Mouse (Mus musculus) thymus, adult 2 months (tissue): ENCODE data around the gene Pip4k2c. TPM values are rescaled to one million over a fixed set of nuclear protein-coding genes. Genes with fewer than 3 reads are reported as not detected.
"Not testable (repeated sequence)": the region's sequence is repeated elsewhere in the genome, so short reads cannot be mapped to it uniquely, and the experiment has no call there.

Experiments
- DNase-seq: peaks from one replicate; pipeline ENCODE4 v3.0.0; 2021
- H3K27ac ChIP-seq: fragments of 200-500 bp; 2 replicates; pipeline ENCODE4 v1.5.1; 2012; ENCODE audit warnings: low read length, control low read depth; ENCODE audit not compliant: control insufficient read depth, insufficient read depth
- H3K27me3 ChIP-seq: fragments of 200-500 bp; 2 replicates; pipeline ENCODE4 v1.6.1; 2012; ENCODE audit warnings: mild to moderate bottlenecking, low read length, moderate library complexity, mixed read lengths; ENCODE audit not compliant: control insufficient read depth, insufficient read depth
- H3K36me3 ChIP-seq: fragments of 200-500 bp; 2 replicates; pipeline ENCODE4 v1.6.1; 2012; ENCODE audit warnings: mild to moderate bottlenecking, low read length, moderate library complexity; ENCODE audit not compliant: control insufficient read depth, insufficient read depth
- H3K4me1 ChIP-seq: fragments of 200-500 bp; replicated peaks from 2 replicates; pipeline ENCODE4 v1.6.1; 2012; ENCODE audit warnings: low read length; ENCODE audit not compliant: control insufficient read depth, insufficient read depth
- H3K4me3 ChIP-seq: fragments of 200-500 bp; 2 replicates; pipeline ENCODE4 v1.5.1; 2012; ENCODE audit warnings: mild to moderate bottlenecking, low read length, control low read depth, moderate library complexity; ENCODE audit not compliant: control insufficient read depth, insufficient read depth
- CTCF ChIP-seq: fragments of 200-500 bp; IDR thresholded peaks from 2 replicates; pipeline ENCODE4 v1.5.1; 2012; ENCODE audit warnings: mild to moderate bottlenecking, control low read depth, low read length, moderate library complexity, borderline replicate concordance; ENCODE audit not compliant: control insufficient read depth, poor library complexity, insufficient read depth; ENCODE audit errors: extremely low read depth
- POLR2A ChIP-seq: fragments of 200-500 bp; IDR thresholded peaks from 2 replicates; pipeline ENCODE4 v1.6.1; 2012; ENCODE audit warnings: mild to moderate bottlenecking, low read length, control low read depth, moderate library complexity; ENCODE audit not compliant: control insufficient read depth, poor library complexity, insufficient read depth; ENCODE audit errors: extremely low read depth
- WGBS: fragments of 180-500 bp; shearing (Covaris S2); methylation state at CpG from one replicate; pipeline ENCODE4 v1.1.7; 2018; 5-methylcytosine and 5-hydroxymethylcytosine counted together
- polyA plus RNA-seq: library from polyadenylated mRNA; depleted of rRNA; stranded (reverse); fragments of >200 nt; gene quantifications from 2 replicates; pipeline ENCODE4 v1.2.3, GENCODE M21; 2012; rRNA removed

The Pip4k2c gene
- polyA plus RNA-seq, 1 experiment, result 36.1 TPM

- WGBS, result 97% methylated on average over 7 of the region's 7 CpGs
- H3K27ac ChIP-seq, result no peak overlapping the region
- H3K27me3 ChIP-seq, result no peaks in the 10 kb centered on the region
- no peak for DNase-seq
- H3K4me3 ChIP-seq, result no peak overlapping the region
- H3K36me3 ChIP-seq, result no peaks in the 10 kb centered on the region
- peaks cover 6% of the 10 kb centered on the region; the same call in 1 of the 2 replicates for H3K4me1 ChIP-seq
- TF ChIP-seq CTCF (no peak), POLR2A (no peak)
Observed at GRCm38 (mm10) chr10:127153323-127153722, 58.1 kb downstream of the Pip4k2c start.

GRCm38 (mm10) chr10:127152556-127152955, 58.8 kb downstream of the Pip4k2c start:
- not testable (repeated sequence) for DNase-seq, H3K27ac ChIP-seq
- 94% methylated on average over 10 of the region's 10 CpGs for WGBS

GRCm38 (mm10) chr10:127151233-127151632, 60.2 kb downstream of the Pip4k2c start:
- not testable (repeated sequence) for H3K36me3 ChIP-seq, H3K27me3 ChIP-seq, DNase-seq, H3K4me1 ChIP-seq, H3K4me3 ChIP-seq, H3K27ac ChIP-seq
- 95% methylated on average over 3 of the region's 3 CpGs for WGBS

More at GRCm38 (mm10) chr10:127152556-127152955, 58.8 kb downstream of the Pip4k2c start:
- not testable (repeated sequence) for H3K4me3 ChIP-seq, H3K4me1 ChIP-seq, H3K36me3 ChIP-seq, H3K27me3 ChIP-seq

GRCm38 (mm10) chr10:127150471-127150872, 60.9 kb downstream of the Pip4k2c start:
- WGBS, result 57% methylated on average over 4 of the region's 4 CpGs
- DNase-seq, result no peak
- Histone ChIP-seq H3K27ac (peak overlapping the region; percentile 4), H3K36me3 (no peaks in the 10 kb centered on the region), H3K4me1 (peaks cover 6% of the 10 kb centered on the region), H3K4me3 (no peak overlapping the region), H3K27me3 (no peaks in the 10 kb centered on the region)
- TF ChIP-seq CTCF, result no peak
- TF ChIP-seq POLR2A, result no peak

DNA sequence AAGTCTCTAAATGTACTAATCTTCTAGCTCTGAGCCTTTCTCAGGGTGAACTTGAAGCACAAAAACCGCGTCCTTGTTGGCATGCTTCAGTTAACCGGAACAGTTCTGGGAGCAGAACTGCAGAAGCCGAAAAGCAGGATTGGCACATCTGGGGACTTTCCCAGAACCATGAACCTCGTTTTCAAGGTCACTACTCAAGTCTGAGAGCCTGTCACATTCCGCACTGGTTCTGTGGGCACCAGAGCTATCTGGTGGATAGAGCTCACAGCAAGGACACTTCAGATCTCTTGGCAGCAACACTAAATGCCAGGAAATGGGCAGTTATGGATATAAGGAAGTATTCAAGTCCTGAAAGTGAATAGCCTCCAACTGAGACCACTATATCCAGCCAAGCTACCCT, 64.2 kb downstream of the Pip4k2c start:
- Histone ChIP-seq H3K4me3 (no peak overlapping the region), H3K27ac (no peak overlapping the region), H3K36me3 (no peaks in the 10 kb centered on the region), H3K27me3 (no peaks in the 10 kb centered on the region), H3K4me1 (peaks cover 21% of the 10 kb centered on the region)
- DNase-seq, result no peak
- 94% methylated on average over 6 of the region's 6 CpGs for WGBS
- TF ChIP-seq POLR2A, result no peak
- TF ChIP-seq CTCF, result no peak

Other genes with a start within 250 kb of the Pip4k2c start
- gene Ctdsp2, start 232.9 kb downstream of the Pip4k2c start, polyA plus RNA-seq, result 179 and 182 TPM in 2 replicates
- gene Avil, start 210.9 kb downstream of the Pip4k2c start, polyA plus RNA-seq, result 0.97 and 1.3 TPM in 2 replicates
- 42.1 and 45.2 TPM in 2 replicates for gene Tsfm, start 180.7 kb downstream of the Pip4k2c start, polyA plus RNA-seq
- 13.7 and 15.7 TPM in 2 replicates for gene Mettl1, start 170.2 kb downstream of the Pip4k2c start, polyA plus RNA-seq
- 0.08 and 0.13 TPM in 2 replicates for gene Eef1akmt3, start 170.1 kb downstream of the Pip4k2c start, polyA plus RNA-seq
- gene Cyp27b1, start 163.3 kb downstream of the Pip4k2c start, polyA plus RNA-seq, result 0.32 and 0.38 TPM in 2 replicates
- 4.4 and 5.4 TPM in 2 replicates for gene March9, start 151.4 kb downstream of the Pip4k2c start, polyA plus RNA-seq
- gene Cdk4, start 148.1 kb downstream of the Pip4k2c start, polyA plus RNA-seq, result 375 and 384 TPM in 2 replicates
- gene Tspan31, start 141.3 kb downstream of the Pip4k2c start, polyA plus RNA-seq, result 39.5 and 45.2 TPM in 2 replicates
- gene Agap2, start 136.3 kb downstream of the Pip4k2c start, polyA plus RNA-seq, result 123 and 149 TPM in 2 replicates
- gene Os9, start 90.5 kb downstream of the Pip4k2c start, polyA plus RNA-seq, result 97.0 and 106 TPM in 2 replicates
- gene B4galnt1, start 46.4 kb downstream of the Pip4k2c start, polyA plus RNA-seq, result 196 and 239 TPM in 2 replicates
- gene Slc26a10, start 30.9 kb downstream of the Pip4k2c start, polyA plus RNA-seq, result 3.6 and 6.4 TPM in 2 replicates
- 4.2 and 5.6 TPM in 2 replicates for gene Arhgef25, start 21.5 kb downstream of the Pip4k2c start, polyA plus RNA-seq
- 222 and 263 TPM in 2 replicates for gene Dtx3, start 15.9 kb downstream of the Pip4k2c start, polyA plus RNA-seq
- 1.2 and 1.5 TPM in 2 replicates for gene Kif5a, start 51.8 kb upstream of the Pip4k2c start, polyA plus RNA-seq
- 168 and 200 TPM in 2 replicates for gene Dctn2, start 54.8 kb upstream of the Pip4k2c start, polyA plus RNA-seq
- gene Mbd6, start 77.4 kb upstream of the Pip4k2c start, polyA plus RNA-seq, result 124 and 151 TPM in 2 replicates
- 65.8 and 77.2 TPM in 2 replicates for gene Mars, start 100.2 kb upstream of the Pip4k2c start, polyA plus RNA-seq
- gene Arhgap9, start 110.4 kb upstream of the Pip4k2c start, polyA plus RNA-seq, result 105 and 111 TPM in 2 replicates
- gene Gli1, start 130.4 kb upstream of the Pip4k2c start, polyA plus RNA-seq, result 0.61 and 0.77 TPM in 2 replicates
- gene Inhbe, start 142.8 kb upstream of the Pip4k2c start, polyA plus RNA-seq, result 0.04 TPM in 1 of 2 replicates, not detected in the other
- gene Inhbc, start 158.8 kb upstream of the Pip4k2c start, polyA plus RNA-seq, result 0.06 TPM in 1 of 2 replicates, not detected in the other
- 135 and 149 TPM in 2 replicates for gene R3hdm2, start 168.7 kb upstream of the Pip4k2c start, polyA plus RNA-seq